Mouse (Mus musculus): ENCODE measurements around the gene Nfia.

Gene Nfia

GRCm38 (mm10) chr4:97767025-97767424 lies 5.5 kb upstream of the Nfia start:
- DNase-seq, result no peak

GRCm38 (mm10) chr4:97767516-97767915 lies 5.0 kb upstream of the Nfia start:
- DNase-seq, result no peak

GRCm38 (mm10) chr4:97769861-97770260 lies 2.7 kb upstream of the Nfia start:
- no peak for DNase-seq

GRCm38 (mm10) chr4:97771426-97771825 lies 1.1 kb upstream of the Nfia start:
- DNase-seq, result no peak

GRCm38 (mm10) chr4:97772084-97772484 lies 450 bp upstream of the Nfia start:
- peak; percentile 98 for DNase-seq

- peak; percentile 94 for DNase-seq
These were observed 618 bp downstream of the Nfia start for GRCm38 (mm10) chr4:97773110-97773593.

GRCm38 (mm10) chr4:97773791-97774190 lies 1.3 kb downstream of the Nfia start:
- DNase-seq, result no peak

GRCm38 (mm10) chr4:97774446-97774950 lies 2.0 kb downstream of the Nfia start:
- DNase-seq, result peak; percentile 42

GRCm38 (mm10) chr4:97775059-97775458 lies 2.5 kb downstream of the Nfia start:
- DNase-seq, result peak; percentile 71

GRCm38 (mm10) chr4:97775494-97776265 lies 3.1 kb downstream of the Nfia start:
- DNase-seq, result no peak

GRCm38 (mm10) chr4:97776388-97777080 lies 4.0 kb downstream of the Nfia start:
- DNase-seq, result no peak

GRCm38 (mm10) chr4:97777081-97777705 lies 4.7 kb downstream of the Nfia start:
- peak; percentile 69 for DNase-seq

GRCm38 (mm10) chr4:97777706-97778176 lies 5.2 kb downstream of the Nfia start, which contains the start of gene E130114P18Rik:
E130114P18Rik (minus strand) TSS chr4:97778078.
- peak; percentile 75 for DNase-seq

- DNase-seq, result peak; percentile 64
These were observed 5.9 kb downstream of the Nfia start for GRCm38 (mm10) chr4:97778211-97779002.

- no peak for DNase-seq
These were observed 6.7 kb downstream of the Nfia start for GRCm38 (mm10) chr4:97779003-97779930.

GRCm38 (mm10) chr4:97780024-97780423 lies 7.5 kb downstream of the Nfia start:
- no peak for DNase-seq

- no peak for DNase-seq
These were observed 8.3 kb downstream of the Nfia start for GRCm38 (mm10) chr4:97780666-97781435.

GRCm38 (mm10) chr4:97782069-97782468 lies 9.5 kb downstream of the Nfia start:
- DNase-seq, result no peak

- peak; percentile 61 for DNase-seq
These were observed 10.0 kb downstream of the Nfia start for GRCm38 (mm10) chr4:97782497-97782896.

All from cerebellum, adult 11-12 months (tissue).